Mouse (Mus musculus): ENCODE data around the gene Sav1.

DNA sequence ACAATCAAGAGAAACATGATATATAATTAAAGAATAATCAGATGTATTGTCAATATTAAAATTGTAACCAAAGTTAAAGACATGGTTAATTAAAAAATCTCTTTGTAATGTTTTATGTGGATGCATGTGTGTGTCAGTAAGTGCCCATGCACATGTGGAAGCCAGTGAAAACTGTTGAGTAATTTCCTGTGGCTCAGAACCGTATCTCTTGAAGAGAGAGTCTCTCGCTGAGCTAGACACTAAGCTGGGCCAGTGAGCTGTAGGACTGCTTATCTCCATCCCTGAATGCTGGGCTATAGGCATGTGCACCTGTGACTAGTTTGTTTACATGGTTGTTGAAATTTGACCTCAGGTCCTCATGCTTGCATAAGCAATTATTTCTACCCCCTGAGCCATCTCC, 29.4 kb downstream of the Sav1 start:
- TF ChIP-seq CTCF (IDR thresholded peaks at IDR 0.05; ENCODE audit: low read depth) (no peak), EP300 (IDR thresholded peaks at IDR 0.05; ENCODE audit: low read depth) (no peak)
